Mouse (Mus musculus) right cerebral cortex, postnatal 36 days (tissue): ENCODE data around the gene Speg.

Experiments used
- DNase-seq, 2 experiments: peaks; one replicate each; pipeline ENCODE4 v3.0.0; 2022; ENCODE audit warnings: low spot score in 2 of 2, mixed read lengths in 1 of 2

Speg gene

GRCm38 (mm10) chr1:75458789-75459684 is 83.9 kb downstream of the Speg start:
- peak; percentile 60 to 64 for DNase-seq

- no peak for DNase-seq
Measured at GRCm38 (mm10) chr1:75460297-75460696, 85.2 kb downstream of the Speg start.

- DNase-seq = no peak
Measured at GRCm38 (mm10) chr1:75462636-75463035, 87.5 kb downstream of the Speg start.

- no peak for DNase-seq
Measured at GRCm38 (mm10) chr1:75463652-75464204, 88.6 kb downstream of the Speg start.

GRCm38 (mm10) chr1:75467215-75467927 is 92.3 kb downstream of the Speg start:
- DNase-seq = peak; percentile 68 to 76

GRCm38 (mm10) chr1:75469287-75469825 is 94.3 kb downstream of the Speg start:
- DNase-seq = no peak

GRCm38 (mm10) chr1:75476441-75476840 is 101.3 kb downstream of the Speg start:
- DNase-seq = no peak

- DNase-seq = peak; percentile 73 to 78
Measured at GRCm38 (mm10) chr1:75477264-75477965, 102.3 kb downstream of the Speg start.

GRCm38 (mm10) chr1:75477966-75478290 is 102.8 kb downstream of the Speg start:
- no peak for DNase-seq

- no peak for DNase-seq
Measured at GRCm38 (mm10) chr1:75478497-75478896, 103.4 kb downstream of the Speg start.

GRCm38 (mm10) chr1:75478916-75479634 is 104.0 kb downstream of the Speg start, which contains the start of the genes Chpf and Tmem198:
Gene Chpf, minus strand, starts transcription at chr1:75479307.
Gene Tmem198, plus strand, starts transcription at chr1:75479532.
- DNase-seq = peak; percentile 97

GRCm38 (mm10) chr1:75479635-75479989 is 104.5 kb downstream of the Speg start:
- no peak for DNase-seq

- DNase-seq = no peak
Measured at GRCm38 (mm10) chr1:75480036-75480435, 104.9 kb downstream of the Speg start.

- DNase-seq = peak in 1 of 2 experiments; percentile 44
Measured at GRCm38 (mm10) chr1:75480735-75481134, 105.6 kb downstream of the Speg start.
